Mouse (Mus musculus): ENCODE data around the gene Klhl23. TPM values are rescaled to one million over a fixed set of nuclear protein-coding genes. Genes with fewer than 3 reads are reported as not detected.
"Not testable (repeated sequence)": the region's sequence is repeated elsewhere in the genome, so short reads cannot be mapped to it uniquely, and the experiment has no call there.

Klhl23 gene
- polyA plus RNA-seq, 1 experiment = 1.0 TPM

DNA sequence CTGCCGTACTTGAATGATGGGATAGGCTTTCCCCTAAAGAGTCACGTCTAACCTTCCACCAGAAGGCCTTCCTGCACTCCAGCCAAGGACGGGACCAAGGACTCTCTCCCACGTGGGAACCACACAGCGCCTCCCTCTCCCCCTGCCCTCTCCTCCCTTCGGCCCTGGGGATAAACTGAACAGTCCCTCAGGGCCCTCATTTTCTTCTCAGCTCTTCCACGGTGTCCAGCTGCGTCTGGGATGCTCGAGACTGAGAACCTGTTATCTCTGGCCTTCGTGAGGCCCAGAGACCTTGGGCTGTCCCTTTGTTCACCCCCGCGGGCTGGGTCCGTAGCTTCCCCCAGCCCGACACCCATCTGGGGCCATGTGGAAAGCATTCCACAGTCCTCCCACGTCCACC is 11.6 kb upstream of the Klhl23 start:
- Histone ChIP-seq H3K79me3 (ENCODE audit: low read depth) (no peaks in the 10 kb centered on the region), H3K36me3 (ENCODE audit: control insufficient read depth, insufficient read depth) (no peaks in the 10 kb centered on the region), H3ac (ENCODE audit: control insufficient read depth, insufficient read length, low read depth) (no peak overlapping the region), H3K27me3 (ENCODE audit: control insufficient read depth, insufficient read depth, insufficient read length) (peaks cover 6% of the 10 kb centered on the region), H3K4me3 (ENCODE audit: insufficient read depth, poor library complexity, severe bottlenecking) (no peak overlapping the region), H3K79me2 (ENCODE audit: control insufficient read depth, insufficient read depth) (no peaks in the 10 kb centered on the region)
- TF ChIP-seq FOSL1 (IDR thresholded peaks at IDR 0.05; ENCODE audit: insufficient read depth, low read length, poor library complexity, severe bottlenecking) = no peak
- no peak for TF ChIP-seq MAX (IDR thresholded peaks at IDR 0.05)
- TF ChIP-seq CTCF (IDR thresholded peaks at IDR 0.05; ENCODE audit: control insufficient read depth, insufficient read depth, insufficient read length) = no peak
- TF ChIP-seq CEBPB (IDR thresholded peaks at IDR 0.05; ENCODE audit: low read depth) = no peak
- no peak for TF ChIP-seq MYOD1 (IDR thresholded peaks at IDR 0.05; ENCODE audit: control insufficient read depth, insufficient read length, low read depth)
- TF ChIP-seq USF1 (IDR thresholded peaks at IDR 0.05; ENCODE audit: low read depth) = no peak
- no peak for TF ChIP-seq MYOG (IDR thresholded peaks at IDR 0.05; ENCODE audit: control insufficient read depth, extremely low read depth, insufficient read length)

DNA sequence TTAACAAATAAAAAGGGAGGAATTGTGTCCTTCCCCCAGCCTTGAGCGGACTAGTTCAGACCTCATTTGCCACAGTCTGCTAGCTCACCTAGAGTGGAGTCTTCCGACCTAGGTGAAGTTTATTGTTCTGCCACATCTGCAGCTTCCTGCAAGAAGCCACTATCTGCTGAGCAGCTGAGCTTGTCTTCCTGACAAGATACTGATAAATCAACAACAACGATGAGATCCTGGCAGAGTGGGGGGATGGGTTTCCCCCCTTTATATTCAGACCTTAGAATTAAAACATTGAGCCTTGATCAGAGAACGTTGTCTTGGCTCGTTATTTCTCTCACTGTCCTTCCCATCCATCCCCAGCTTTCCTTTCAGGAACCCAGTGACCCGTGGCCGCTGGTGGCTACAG is 10.4 kb upstream of the Klhl23 start:
- H3K79me3 ChIP-seq (ENCODE audit: low read depth); H3K27me3 ChIP-seq (ENCODE audit: control insufficient read depth, insufficient read depth, insufficient read length); H3K4me3 ChIP-seq (ENCODE audit: insufficient read depth, poor library complexity, severe bottlenecking); H3ac ChIP-seq (ENCODE audit: control insufficient read depth, insufficient read length, low read depth); H3K79me2 ChIP-seq (ENCODE audit: control insufficient read depth, insufficient read depth); H3K36me3 ChIP-seq (ENCODE audit: control insufficient read depth, insufficient read depth): not testable (repeated sequence)

DNA sequence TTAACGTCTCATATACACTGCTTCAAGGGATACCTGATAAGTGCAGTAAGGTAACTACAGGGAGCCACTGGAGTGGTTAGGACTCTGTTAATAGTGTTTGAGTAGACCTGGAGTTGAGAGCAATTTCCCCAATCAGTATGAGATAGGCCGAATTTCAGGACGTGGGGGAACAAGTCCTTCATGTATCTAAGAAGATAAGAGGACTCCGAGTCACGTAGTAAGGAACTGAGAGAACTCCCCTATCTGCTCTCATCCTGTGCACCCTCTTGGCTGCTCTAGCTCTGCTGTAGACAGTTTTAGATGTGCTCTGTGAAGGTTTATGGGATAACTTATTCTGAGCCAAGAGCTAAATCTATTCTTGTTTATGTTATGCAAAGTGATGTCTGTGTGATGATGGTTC is 5.2 kb upstream of the Klhl23 start:
- TF ChIP-seq CTCF (IDR thresholded peaks at IDR 0.05; ENCODE audit: control insufficient read depth, insufficient read depth, insufficient read length) (no peak), MAX (IDR thresholded peaks at IDR 0.05) (no peak), FOSL1 (IDR thresholded peaks at IDR 0.05; ENCODE audit: insufficient read depth, low read length, poor library complexity, severe bottlenecking) (no peak), MYOD1 (IDR thresholded peaks at IDR 0.05; ENCODE audit: control insufficient read depth, insufficient read length, low read depth) (no peak), CEBPB (IDR thresholded peaks at IDR 0.05; ENCODE audit: low read depth) (no peak), MYOG (IDR thresholded peaks at IDR 0.05; ENCODE audit: control insufficient read depth, extremely low read depth, insufficient read length) (no peak), USF1 (IDR thresholded peaks at IDR 0.05; ENCODE audit: low read depth) (no peak)
- Histone ChIP-seq H3K36me3 (ENCODE audit: control insufficient read depth, insufficient read depth) (no peaks in the 10 kb centered on the region), H3ac (ENCODE audit: control insufficient read depth, insufficient read length, low read depth) (no peak overlapping the region), H3K27me3 (ENCODE audit: control insufficient read depth, insufficient read depth, insufficient read length) (peaks cover 3% of the 10 kb centered on the region), H3K4me3 (ENCODE audit: insufficient read depth, poor library complexity, severe bottlenecking) (no peak overlapping the region), H3K79me2 (ENCODE audit: control insufficient read depth, insufficient read depth) (no peaks in the 10 kb centered on the region), H3K79me3 (ENCODE audit: low read depth) (no peaks in the 10 kb centered on the region)

DNA sequence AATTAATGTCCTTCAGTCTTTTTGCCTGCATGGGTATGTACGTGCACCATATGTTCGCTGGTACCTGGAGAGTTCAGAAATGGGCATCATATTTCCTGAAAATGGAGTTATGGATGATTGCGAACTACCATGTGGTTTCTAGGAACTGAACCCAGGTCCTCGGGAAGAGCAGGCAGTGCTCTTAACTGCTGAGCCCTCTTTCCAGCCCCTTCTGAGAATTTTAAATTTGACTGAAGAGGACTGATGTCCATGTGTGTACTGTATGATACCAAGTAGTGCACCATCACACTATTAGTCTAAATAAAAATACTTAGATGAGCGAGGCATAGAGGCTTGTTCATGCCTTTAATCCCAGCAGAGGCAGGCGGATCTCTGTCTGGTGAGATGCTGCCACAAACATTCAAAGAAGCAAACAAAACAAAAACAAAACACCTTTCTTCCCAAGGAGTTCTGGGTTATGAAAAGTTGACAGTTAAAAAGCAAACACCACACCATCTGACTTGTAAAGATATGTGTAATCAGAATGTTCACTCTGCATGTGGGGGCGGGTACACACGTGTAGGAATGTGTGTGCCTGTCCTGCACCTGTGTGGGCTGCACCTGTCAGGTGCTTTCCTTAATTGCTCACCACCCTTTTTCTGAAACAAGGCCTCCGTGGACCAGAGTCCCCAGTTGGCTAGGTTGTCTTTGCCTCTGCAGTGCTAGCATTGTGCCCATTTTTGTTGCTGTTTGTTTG is 3.2 kb upstream of the Klhl23 start:
- TF ChIP-seq CTCF (IDR thresholded peaks at IDR 0.05; ENCODE audit: control insufficient read depth, insufficient read depth, insufficient read length) (no peak), MAX (IDR thresholded peaks at IDR 0.05) (no peak), MYOD1 (IDR thresholded peaks at IDR 0.05; ENCODE audit: control insufficient read depth, insufficient read length, low read depth) (no peak), MYOG (IDR thresholded peaks at IDR 0.05; ENCODE audit: control insufficient read depth, extremely low read depth, insufficient read length) (no peak), FOSL1 (IDR thresholded peaks at IDR 0.05; ENCODE audit: insufficient read depth, low read length, poor library complexity, severe bottlenecking) (no peak), USF1 (IDR thresholded peaks at IDR 0.05; ENCODE audit: low read depth) (no peak), CEBPB (IDR thresholded peaks at IDR 0.05; ENCODE audit: low read depth) (no peak)
- H3K27me3 ChIP-seq (ENCODE audit: control insufficient read depth, insufficient read depth, insufficient read length) = peaks cover 7% of the 10 kb centered on the region

DNA sequence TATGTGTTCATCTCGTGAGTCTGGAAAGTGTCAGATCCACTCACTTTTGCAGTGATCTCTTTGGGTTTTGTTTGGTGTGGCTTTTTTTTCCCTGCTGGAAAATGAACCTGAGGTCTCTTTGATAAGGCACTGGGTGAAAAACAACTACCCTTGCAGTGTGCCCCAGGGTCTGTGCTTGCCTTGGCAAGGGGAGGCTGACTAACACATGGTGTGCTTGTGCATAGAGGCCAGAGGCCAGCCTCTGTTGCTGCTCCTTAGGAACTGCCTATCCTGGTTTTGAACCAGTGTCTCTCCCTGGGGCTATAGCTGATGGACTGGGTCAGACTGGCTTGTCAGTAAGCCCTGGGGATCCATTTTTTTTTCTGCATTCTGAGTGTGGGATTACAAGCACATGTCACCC is 1.5 kb upstream of the Klhl23 start:
- Histone ChIP-seq H3ac (ENCODE audit: control insufficient read depth, insufficient read length, low read depth) (no peak overlapping the region), H3K36me3 (ENCODE audit: control insufficient read depth, insufficient read depth) (no peaks in the 10 kb centered on the region), H3K79me3 (ENCODE audit: low read depth) (no peaks in the 10 kb centered on the region), H3K27me3 (ENCODE audit: control insufficient read depth, insufficient read depth, insufficient read length) (peaks cover 7% of the 10 kb centered on the region), H3K79me2 (ENCODE audit: control insufficient read depth, insufficient read depth) (no peaks in the 10 kb centered on the region), H3K4me3 (ENCODE audit: insufficient read depth, poor library complexity, severe bottlenecking) (no peak overlapping the region)
- no peak for TF ChIP-seq CEBPB (IDR thresholded peaks at IDR 0.05; ENCODE audit: low read depth)
- no peak for TF ChIP-seq USF1 (IDR thresholded peaks at IDR 0.05; ENCODE audit: low read depth)
- no peak for TF ChIP-seq MYOG (IDR thresholded peaks at IDR 0.05; ENCODE audit: control insufficient read depth, extremely low read depth, insufficient read length)
- TF ChIP-seq MAX (IDR thresholded peaks at IDR 0.05) = no peak

More for the DNA sequence above, 3.2 kb upstream of the Klhl23 start:
- Histone ChIP-seq H3K79me2 (ENCODE audit: control insufficient read depth, insufficient read depth) (no peaks in the 10 kb centered on the region), H3K4me3 (ENCODE audit: insufficient read depth, poor library complexity, severe bottlenecking) (no peak overlapping the region), H3K36me3 (ENCODE audit: control insufficient read depth, insufficient read depth) (no peaks in the 10 kb centered on the region), H3K79me3 (ENCODE audit: low read depth) (no peaks in the 10 kb centered on the region), H3ac (ENCODE audit: control insufficient read depth, insufficient read length, low read depth) (no peak overlapping the region)

DNA sequence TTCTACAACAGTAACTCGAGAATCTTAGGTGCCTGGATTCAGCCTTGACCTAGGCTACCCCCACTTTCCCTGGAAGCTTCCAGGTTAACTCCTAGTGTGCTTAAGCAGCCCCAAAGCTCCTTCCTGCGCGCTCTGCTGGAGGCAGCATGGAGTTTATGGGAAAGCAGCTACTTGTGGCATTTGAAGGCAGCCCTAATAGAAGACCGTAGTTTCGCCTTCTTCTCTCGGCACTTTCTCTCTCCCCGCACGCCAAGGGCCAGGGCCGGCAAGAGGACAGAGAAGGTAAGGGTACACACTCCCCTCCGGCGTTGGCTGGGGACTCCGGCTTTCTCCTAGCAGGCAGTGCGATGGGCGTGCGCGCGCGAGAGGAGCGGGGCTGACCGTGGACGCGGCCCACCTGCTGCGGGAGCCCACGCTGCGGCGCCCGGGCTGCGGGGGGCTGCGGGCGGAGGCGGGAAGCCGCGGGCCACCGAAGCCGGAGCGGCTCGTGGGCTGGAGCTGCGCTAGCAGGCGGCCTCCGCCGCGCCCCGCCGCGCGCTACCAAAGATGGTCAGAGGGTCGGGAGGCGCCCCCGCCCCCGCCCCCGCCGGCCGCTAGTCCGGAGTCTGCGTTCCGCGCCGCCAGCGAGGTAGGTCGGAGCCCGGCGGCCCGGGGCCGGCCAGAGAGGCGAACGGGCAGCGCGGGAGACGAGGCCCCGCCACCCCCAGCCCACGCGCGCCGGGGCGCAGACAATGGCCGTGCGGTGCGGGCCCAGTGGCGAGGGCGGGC is 801 bp downstream of the Klhl23 start:
- peak overlapping the region; percentile 18 for H3K4me3 ChIP-seq (ENCODE audit: insufficient read depth, poor library complexity, severe bottlenecking)
- peak overlapping the region; percentile 96 for H3ac ChIP-seq (ENCODE audit: control insufficient read depth, insufficient read length, low read depth)
- TF ChIP-seq MYOG (IDR thresholded peaks at IDR 0.05; ENCODE audit: control insufficient read depth, extremely low read depth, insufficient read length) (no peak), USF1 (IDR thresholded peaks at IDR 0.05; ENCODE audit: low read depth) (no peak), MAX (IDR thresholded peaks at IDR 0.05) (no peak), CTCF (IDR thresholded peaks at IDR 0.05; ENCODE audit: control insufficient read depth, insufficient read depth, insufficient read length) (no peak), MYOD1 (IDR thresholded peaks at IDR 0.05; ENCODE audit: control insufficient read depth, insufficient read length, low read depth) (no peak), FOSL1 (IDR thresholded peaks at IDR 0.05; ENCODE audit: insufficient read depth, low read length, poor library complexity, severe bottlenecking) (no peak), CEBPB (IDR thresholded peaks at IDR 0.05; ENCODE audit: low read depth) (no peak)
- no peaks in the 10 kb centered on the region for H3K79me3 ChIP-seq (ENCODE audit: low read depth)
- no peaks in the 10 kb centered on the region for H3K36me3 ChIP-seq (ENCODE audit: control insufficient read depth, insufficient read depth)
- H3K27me3 ChIP-seq (ENCODE audit: control insufficient read depth, insufficient read depth, insufficient read length) = peaks cover 7% of the 10 kb centered on the region
- H3K79me2 ChIP-seq (ENCODE audit: control insufficient read depth, insufficient read depth) = no peaks in the 10 kb centered on the region

Measured in C2C12 (cell line).